Mouse (Mus musculus) c-Kit-negative CD71-positive TER-119-positive erythroid progenitor cells, embryonic 14.5 days (primary cell): Measurements from ENCODE around the gene Prr22.
A peak's percentile ranks its signal among the peaks of the same experiment; 100 is the strongest.

Experiments used
- DNase-seq: peaks from one replicate; pipeline ENCODE4 v3.0.0-alpha.2; 2013; ENCODE audit warnings: low read depth, low spot score

The Prr22 gene

DNA sequence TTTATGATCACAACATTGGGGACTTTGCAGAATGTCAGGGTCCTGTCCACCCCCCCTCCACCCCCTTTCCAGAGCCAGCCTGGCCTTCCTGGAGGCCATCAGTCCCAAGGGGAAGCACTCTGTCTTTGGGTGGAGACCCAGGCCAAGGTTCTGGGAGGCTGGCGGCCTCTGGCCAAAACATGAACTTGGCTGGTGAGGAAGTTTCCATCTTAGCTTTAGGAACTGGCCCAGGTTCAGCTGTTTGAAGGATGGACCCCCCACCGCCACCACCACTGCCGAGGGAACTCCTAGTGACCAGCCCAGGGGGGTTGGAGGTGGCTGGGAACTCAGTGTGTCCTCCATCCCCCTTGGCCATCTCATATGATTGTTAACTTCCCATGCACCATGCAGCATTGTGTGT lies 9.0 kb upstream of the Prr22 start:
- no peak for DNase-seq

DNA sequence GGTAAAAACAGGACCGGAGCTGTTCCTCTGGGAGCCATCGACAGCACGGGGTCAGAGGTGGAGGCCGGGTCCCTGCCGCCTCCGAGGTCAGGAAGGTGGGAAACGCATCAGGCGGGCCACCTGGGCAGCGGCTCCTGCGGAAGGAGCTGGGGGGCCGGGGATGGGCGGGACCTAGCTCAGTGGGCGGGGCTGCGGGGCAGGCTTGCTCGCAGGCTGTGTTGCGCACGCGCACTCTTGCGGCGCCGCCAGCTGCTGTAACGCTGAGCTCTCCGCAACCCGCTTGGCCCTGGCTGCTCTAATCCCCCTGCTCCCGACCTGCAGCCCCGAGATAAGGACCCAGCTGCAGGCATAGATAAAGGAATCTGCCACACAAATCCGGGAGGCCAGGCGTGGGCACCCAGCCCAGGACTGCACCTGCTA lies 8.0 kb upstream of the Prr22 start:
- DNase-seq, result peak; percentile 86

DNA sequence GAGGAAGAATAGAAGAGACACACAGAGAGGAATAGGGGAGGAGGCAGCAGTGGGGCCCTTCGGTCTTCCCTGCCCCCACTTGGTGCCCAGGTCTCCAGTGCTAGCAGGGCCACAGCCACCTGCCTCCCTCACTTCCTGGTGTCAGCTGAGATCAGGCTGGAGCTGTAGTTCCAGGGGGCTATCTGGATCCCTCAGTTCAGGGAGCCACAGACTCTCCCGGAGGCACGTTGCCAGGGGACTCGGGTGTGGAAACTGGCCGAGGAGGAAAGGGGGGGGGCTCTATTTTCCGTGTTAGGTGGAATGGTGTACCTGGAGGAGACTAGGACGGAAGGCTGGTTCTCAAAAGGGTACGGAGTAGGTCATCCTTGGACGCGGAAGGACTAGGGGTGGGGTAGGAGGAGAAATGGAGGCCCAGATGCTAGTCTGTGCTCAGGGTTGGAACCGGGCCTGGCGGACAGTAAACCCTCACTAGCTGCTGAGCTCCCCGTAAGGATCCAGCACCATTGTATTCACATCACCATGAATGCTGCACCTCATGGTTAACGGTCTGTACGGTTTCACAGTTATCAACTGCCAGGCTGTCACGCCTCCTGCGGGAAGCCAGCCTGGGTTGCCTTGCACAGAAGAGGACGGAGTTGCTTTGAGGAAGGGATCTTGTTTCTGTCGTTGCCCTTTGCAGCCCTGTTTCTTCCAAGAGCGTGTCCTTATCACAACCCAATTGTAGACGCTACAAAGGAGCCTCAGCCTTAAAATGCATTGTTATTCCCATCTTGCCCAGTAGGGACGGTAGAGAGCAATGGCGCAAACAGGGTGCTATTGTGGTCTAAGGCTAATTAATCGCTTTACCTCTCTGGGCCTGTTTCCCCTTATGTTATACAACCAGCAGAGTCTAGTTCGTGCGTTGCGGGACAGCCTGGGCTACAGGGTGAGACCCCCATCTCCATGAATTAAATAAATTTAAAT lies 7.0 kb upstream of the Prr22 start:
- peak; percentile 85 for DNase-seq

DNA sequence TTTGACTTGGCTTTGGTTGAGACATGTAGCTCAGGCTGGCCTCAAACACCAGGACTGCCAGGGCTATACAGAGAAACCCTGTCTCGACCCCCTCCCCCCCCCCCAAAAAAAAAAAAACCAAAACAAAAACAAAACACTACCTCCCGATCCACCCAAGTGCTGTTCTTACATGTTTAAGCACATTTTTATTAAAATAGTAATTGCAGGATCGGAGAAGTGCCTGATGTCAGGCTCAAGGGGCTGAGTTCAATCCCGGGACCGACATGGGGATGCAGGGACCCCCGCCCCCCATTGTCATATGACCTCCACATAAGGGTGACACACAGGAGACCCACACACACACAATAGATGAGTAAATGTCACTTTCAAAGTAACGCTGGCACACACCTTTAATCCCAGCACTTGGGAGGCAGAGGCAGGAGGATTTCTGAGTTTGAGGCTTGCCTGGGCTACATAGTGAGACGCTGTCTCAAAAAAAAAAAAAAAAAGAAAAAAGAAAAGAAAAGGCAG lies 6.3 kb upstream of the Prr22 start:
- no peak for DNase-seq

DNA sequence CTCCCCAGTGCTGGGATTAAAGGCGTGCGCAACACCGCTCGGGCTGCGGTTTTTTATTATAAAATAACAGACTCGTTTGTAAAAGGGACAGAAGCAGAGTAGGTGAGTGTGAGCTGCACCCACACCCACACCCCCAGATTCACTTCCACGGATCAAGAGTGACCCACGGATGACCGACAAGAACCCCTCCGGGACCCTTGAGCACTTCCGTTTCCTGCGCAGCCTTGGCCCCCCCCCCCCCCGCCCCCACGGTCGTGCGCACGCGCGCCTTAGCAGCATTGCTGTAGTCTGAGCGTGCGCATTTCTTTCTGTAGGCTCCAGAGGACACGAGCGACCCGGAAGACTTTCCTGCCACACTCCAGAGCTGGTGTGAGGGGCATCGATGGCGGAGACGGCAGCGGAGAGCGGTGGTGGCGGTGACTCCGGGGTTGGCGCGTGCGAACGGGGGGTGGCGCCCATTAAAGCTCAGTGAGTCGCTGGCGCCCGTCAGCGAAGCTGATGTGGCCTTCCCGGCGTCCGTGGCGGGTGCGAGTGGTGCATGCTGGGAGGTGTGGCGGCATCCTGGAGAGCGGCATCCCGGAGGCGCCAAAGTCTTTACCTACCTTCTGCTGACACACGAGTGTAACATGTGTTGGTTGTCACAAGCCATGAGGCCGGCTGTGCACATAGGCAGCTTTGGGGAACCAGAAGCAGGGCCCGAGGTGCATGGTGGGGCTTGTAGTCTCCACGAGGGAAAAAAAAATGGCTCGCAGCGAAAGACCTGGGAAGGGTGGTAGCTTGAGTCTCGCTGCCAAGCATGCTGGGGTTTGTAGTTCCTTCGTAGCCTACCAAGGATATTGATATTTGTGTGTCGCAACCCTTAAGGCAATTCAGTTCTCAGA lies 5.3 kb upstream of the Prr22 start, which contains the start of gene Dus3l:
TSS of gene Dus3l (plus strand) at position 284 of the 881 bp plus-strand sequence.
- DNase-seq, result peak; percentile 82

DNA sequence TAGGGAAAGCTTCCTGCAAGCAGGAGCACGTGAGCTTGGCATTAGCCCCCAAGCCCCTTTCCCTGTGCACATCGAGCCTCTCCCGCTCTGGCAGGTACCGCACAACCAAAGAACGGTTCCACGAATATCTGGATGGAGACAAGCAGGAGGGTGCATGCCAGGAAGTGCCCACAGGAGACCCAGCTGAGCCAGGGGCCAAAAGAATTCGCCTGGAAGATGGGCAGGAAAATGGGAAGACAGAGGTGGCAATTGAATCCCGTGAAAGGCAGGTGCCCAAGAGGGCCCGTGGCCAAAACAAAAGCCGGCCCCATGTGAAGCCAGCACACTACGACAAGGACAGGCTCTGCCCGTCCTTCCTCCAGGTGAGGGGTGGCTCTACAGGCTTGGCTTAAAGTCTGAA lies 4.6 kb upstream of the Prr22 start:
- no peak for DNase-seq

DNA sequence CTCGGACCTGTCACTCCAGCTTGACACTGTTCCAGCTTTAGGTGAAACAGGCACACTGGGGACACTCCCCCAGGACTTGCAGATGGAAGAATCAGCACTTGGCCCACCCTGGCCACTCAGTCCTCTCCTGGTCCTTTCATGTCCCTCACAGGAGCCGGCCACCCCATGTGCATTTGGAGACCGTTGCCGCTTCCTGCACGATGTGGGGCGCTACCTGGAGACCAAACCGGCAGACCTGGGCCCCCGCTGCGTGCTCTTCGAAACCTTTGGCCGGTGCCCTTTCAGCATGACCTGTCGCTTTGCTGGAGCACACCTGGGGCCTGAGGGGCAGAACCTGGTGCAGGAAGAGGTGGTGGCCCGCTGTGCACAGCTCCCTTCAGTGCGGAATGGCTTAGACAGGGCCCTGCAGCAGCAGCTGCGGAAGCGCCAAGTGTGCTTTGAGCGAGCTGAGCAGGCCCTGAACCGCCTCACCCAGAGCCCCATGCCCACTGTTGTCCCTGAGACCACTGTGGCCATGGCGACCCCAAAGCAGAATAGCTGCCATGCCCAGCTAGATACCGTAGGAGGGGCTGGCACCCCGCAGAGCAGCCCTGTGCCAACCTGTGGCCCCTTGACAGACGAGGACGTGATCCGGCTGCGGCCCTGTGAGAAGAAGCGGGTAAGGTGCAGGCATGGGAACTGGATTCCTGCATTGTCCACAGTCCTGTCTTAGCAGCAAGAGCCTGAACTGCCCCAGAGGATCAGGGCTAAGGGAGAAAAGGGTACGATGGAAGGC lies 3.2 kb upstream of the Prr22 start:
- no peak for DNase-seq

DNA sequence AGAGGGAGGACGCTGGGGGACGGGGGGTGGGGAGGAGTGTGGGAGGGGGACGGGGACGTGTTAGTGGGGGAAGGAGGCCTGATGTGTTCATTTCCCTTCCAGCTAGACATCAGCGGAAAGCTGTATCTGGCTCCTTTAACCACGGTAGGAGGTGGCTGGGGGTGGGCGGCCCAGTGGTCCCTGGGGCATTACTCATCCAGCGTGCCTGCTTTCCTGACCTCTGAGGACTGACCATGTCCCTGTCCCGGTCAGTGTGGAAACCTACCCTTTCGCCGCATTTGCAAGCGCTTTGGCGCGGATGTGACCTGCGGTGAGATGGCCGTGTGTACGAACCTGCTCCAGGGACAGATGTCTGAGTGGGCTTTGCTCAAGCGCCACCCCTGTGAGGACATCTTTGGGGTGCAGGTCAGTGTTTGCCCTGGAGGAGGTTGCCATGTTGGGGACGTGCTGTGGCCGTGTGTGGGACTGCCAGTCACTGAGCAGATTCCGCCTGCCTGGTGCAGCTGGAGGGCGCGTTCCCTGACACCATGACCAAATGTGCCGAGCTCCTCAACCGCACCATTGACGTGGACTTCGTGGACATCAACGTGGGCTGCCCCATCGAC lies 2.4 kb upstream of the Prr22 start:
- DNase-seq, result no peak

DNA sequence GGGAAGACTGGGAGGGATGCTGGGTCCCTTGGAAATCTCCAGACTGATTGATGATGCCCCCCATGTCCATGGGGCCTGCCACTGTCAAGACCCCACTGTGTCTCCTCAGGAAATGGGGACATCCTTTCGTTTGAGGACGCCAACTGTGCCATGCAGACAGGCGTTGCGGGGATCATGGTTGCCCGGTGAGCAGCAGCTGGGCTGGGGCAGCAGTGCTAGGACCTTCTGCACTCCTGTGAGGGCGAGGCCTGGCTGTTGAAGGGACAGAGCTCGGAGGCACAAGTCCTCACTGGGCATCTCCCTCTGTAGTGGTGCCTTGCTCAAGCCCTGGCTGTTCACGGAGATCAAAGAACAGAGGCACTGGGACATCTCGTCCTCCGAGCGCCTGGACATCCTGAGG lies 1.1 kb upstream of the Prr22 start:
- DNase-seq, result no peak

DNA sequence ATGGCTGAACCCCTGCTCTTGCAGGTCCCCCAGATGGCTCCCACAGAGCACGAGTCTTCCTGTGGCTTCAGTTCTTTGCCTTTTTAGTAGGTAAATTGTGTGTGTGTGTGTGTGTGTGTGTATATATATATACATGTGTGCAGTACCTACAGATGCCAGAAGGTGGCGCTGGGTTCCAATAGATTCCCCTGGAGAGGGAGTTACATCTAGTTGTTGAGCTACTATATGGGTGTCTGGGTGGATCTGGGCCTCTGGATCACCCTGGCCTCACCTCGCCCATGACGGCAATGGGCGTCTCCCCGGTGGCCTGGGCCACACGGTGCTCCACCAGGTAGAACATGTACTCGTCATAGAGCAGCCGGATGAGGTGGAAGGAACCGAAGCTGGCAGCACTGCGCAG lies 7.5 kb downstream of the Prr22 start:
- no peak for DNase-seq

DNA sequence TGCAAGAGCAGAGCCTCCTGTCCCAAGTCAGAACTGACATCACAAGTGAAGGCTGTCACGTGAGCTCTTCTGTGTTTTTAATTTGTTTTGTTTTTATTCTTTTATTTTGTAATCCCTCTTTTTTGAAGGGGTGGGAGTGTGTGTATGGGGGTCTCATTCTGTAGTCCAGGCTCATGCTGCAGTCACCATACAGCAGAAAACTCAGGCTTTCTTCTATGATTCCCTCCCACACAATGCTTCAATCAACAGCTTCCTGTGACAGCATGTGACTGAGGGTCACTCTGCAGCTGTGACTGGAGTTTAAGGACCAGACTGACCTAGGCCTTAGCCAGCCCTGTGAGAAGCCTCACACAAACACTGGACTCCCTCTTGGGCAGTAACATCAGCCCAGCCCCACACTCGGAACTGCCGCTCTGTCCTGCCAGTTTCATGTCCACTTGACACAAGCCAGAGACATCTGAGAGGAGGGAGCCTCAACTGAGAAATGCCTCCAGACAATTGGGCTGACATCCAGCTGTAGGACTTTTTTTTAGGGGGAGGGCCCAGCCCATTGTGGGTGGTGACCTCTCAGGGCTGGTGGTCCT lies 8.8 kb downstream of the Prr22 start:
- DNase-seq, result no peak

DNA sequence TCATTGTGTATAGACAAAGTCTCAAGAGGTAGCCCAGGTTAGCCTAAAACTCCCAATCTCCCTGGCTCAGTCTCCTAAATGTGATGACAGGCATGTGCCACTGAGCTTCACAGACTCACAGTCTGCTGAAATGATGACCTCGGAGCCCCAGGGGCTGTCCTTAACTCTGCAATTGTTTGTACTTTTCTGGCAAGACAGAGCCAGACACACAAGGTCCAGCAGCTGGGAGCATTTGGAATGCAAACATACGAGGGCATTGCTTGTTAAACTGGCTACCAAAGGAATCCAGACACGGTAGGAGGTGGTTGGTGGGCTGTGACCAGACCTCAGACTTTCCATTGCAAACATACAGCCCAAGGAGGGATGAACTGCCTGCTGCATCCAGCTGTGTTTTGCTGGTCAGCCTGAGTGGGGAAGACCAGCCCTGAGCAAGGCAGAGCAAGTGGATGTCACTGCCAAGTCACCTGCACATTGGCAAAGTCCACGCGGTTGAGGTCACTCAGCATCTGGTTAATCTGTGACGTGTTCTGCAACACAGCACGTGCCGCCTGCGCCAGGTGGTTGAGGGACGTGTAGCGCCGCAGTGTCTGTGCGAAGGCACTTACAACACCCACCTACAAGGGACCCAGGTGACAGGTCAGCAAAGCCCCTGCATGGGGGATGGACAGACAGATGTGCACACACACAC lies 10.4 kb downstream of the Prr22 start:
- DNase-seq, result no peak

DNA sequence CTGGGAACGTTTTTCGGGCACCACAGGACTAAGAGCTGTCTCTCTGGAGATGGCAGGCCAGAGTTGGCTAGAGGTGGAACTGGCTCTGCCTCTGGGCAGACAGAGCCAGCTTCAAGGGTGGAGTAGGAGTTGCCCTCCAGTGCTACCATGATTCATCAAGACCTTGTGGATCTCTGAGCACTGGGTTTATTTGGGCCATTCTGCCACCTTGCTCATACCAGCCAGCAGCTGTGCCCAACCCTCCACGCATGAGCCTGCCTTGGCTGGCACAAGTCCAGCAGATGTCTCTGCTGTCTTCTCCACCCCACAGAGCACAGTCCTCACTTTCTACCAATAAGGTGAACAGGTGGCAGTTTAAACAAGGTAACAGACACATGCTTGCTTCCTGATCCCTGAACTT lies 18.8 kb downstream of the Prr22 start:
- no peak for DNase-seq

DNA sequence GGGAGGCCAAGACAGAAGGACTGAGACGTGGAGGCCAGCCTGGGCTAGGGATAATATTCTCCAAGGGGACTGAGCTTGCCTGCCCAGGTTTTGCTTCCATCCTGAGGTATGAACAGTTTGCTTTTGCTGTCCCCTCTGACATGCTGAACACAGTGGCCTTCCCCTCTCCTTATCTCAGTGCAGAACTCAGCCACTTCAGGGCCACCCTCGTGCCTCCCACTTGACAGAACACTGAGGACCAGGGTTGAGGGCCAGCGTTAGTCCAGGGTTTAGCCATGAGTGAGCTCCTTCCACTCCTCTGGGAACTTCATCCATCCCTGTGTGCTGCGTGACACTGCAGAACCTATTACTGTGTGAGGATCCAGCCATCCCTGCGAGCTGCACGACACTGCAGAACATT lies 19.2 kb downstream of the Prr22 start:
- no peak for DNase-seq

DNA sequence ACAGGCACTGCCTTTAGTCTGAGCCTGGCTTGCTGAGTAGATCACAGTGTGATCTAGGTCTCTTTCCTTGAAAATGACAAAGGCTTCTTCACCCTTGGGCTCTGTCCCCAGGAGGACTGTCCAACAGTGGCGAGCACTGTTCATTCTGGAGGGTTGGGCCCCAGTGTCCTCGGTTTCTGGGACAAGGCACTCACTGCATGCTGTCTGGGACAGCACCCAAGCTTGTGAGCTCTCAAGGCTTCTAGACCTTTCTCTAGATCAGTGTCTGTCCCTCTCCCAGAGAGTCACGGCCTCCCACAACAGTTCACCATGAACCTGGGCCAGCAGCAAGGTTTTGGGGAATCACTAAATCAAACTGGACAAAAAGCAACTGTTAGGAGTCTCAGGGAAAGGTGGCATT lies 22.5 kb downstream of the Prr22 start:
- DNase-seq, result no peak

DNA sequence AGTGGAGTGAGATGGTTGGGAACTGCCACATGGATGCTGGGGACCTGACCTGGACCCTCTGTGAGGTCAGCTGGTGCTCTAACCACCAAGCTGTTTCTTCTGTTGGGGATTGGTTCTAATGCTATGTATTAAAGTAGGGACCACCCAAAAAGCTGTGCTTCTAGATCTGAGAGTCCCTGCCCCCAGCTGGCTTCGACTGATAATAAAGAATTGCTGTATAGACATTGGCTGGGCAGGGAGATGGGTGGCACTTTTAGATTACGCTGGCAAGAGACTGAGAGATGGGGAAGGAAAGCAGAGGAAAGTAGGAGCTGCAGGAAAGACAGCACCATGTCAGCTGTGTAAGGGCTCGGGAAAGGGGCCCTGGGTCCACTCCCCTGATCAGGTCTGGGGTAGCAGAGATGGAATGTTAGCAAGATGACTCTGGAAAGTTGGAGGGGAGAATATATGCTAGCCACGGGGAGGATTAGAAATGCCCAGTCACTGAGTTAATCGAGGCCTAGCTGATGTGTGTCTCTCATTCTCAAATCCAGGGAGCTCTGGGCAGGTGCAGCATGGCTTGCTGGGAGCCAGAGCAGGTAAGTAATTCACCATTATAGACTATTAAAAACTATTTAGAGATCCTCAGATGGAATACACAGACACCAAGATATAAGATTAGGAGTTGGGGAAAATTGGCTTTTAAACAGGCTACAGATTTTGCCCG lies 23.7 kb downstream of the Prr22 start:
- peak; percentile 74 for DNase-seq

DNA sequence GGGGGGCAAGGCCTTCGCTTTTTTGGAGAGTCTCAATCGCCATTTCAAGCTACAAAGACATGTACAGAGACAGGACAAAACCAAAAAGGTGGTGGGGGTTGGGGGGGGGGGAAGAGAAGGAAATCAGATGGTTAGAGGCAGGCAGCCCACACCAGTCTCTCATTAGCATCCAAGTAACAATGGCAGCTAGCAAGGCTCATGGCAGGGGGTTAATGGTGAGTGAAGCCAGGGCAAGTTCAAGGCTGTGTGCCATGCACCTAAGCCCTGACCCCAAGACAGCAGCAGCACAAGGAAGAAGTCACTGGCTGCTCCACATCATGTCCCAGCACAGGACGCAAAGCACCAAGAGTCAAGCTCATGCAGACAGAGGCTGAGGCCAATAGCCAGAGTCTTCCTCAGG lies 29.2 kb downstream of the Prr22 start:
- DNase-seq, result no peak

DNA sequence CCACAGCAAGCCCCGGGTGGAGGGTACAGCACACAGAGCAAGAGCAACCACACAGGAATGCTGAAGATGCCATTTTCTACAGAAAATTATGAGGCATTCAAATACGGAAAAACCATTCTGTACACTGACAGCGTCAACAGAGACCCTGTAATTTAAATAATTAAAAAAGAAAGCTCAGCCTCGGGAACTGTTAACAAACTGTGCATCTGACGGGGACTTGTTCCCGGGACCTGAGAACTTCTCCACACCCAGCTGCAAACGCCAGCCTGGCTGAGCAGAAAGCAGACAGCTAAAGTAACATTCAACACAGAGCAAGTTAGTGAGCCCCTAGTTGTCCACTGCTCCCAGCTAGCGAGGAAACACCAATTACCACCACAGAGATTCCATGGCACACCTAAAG lies 32.0 kb downstream of the Prr22 start:
- no peak for DNase-seq

DNA sequence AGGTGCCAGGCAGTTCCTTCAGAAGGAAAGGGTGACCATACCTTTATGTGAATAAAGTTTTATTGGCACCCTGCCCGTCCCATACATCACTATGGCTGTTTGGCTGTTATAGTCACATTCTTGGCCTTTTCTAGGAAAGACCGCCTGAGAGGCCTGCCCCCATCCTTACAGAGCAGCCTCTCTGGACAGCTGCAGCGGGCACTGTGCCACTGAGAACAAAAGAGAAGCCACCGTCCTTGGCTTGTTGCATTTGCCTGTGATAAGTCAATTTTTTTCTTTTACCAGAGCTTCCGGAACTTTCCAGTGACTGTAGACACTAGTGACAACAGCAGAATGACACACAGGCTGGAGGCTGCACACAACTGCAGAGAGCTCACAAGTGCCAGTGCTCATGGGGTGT lies 34.9 kb downstream of the Prr22 start:
- DNase-seq, result no peak

DNA sequence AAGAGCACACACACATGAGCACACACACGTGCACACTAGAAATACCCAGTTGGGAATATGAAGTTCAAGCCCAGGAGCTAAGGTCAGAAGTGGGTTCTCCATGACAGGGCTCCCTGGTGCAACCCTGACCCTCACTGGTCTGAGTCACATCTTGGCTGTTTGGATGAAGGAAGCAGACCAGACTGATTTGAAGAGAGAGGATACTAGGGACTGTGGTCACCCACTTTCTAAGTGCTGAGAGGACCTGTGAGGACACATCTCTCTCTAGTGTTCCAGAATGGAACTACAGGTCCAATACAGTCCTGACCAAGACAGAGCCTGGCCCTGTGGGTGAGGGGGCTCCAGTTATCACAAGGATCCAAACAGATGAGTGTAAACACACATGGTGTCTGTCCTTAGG lies 35.7 kb downstream of the Prr22 start:
- DNase-seq, result no peak
